Comparison of ENCODE assay signal across 8 mouse cellular contexts in genomic region chr12:19288271-19288890, GRCm38 (mm10).
DNase-seq lines count a peak whose midpoint lies in the region; ATAC-seq and TF ChIP-seq lines count a peak whose summit lies in the region.
"Not testable (repeated sequence)": the region's sequence is repeated elsewhere in the genome, so short reads cannot be mapped to it uniquely, and the experiment has no call there.

No protein-coding gene starts in this region.

- 10% methylated on average over 71 of the region's 75 CpGs for WGBS in embryonic facial prominence, embryonic 10.5 days
- WGBS in lung, embryonic 14.5 days, result 5% methylated on average over 71 of the region's 75 CpGs

- peak overlapping the region; percentile 38; the same call in 1 of the 2 replicates for H3K4me2 ChIP-seq in lung, embryonic 14.5 days

- H3K9me3 ChIP-seq in embryonic facial prominence, embryonic 10.5 days, result peaks cover 29% of the 10 kb centered on the region
- not testable (repeated sequence) for H3K9me3 ChIP-seq in lung, embryonic 14.5 days (ENCODE audit: low read depth, low read length)

- DNase-seq in T-cell, adult 2 months (ENCODE audit: low spot score), result peak; percentile 51
- DNase-seq in embryonic facial prominence, embryonic 10.5 days (ENCODE audit: low spot score), result peak; percentile 80
- peak; percentile 59 to 62 for DNase-seq in gastrocnemius, postnatal 4 days (ENCODE audit: low spot score in 2 of 2)
- DNase-seq in hindlimb bud, embryonic 11.5 days (ENCODE audit: extremely low spot score, low read depth, low spot score), result peak; percentile 8
- DNase-seq in layer of hippocampus, postnatal 36 days, result peak; percentile 67 to 71
- peak; percentile 72 for DNase-seq in lung, embryonic 14.5 days
- DNase-seq in ovary, adult 18-20 months (ENCODE audit: low spot score), result peak; percentile 64
- peak; percentile 5 to 14 for DNase-seq in thymus, adult 18-20 months

- H3K9ac ChIP-seq in lung, embryonic 14.5 days, result peak overlapping the region; percentile 40; the same call in 1 of the 2 replicates

- peak; percentile 80 for ATAC-seq in lung, embryonic 14.5 days (ENCODE audit: insufficient read depth)

- H3K27ac ChIP-seq in embryonic facial prominence, embryonic 10.5 days (replicated peaks), result peak overlapping the region; percentile 65
- H3K27ac ChIP-seq in lung, embryonic 14.5 days (ENCODE audit: low read depth), result not testable (repeated sequence)

- not testable (repeated sequence) for H3K36me3 ChIP-seq in embryonic facial prominence, embryonic 10.5 days (replicated peaks); lung, embryonic 14.5 days (ENCODE audit: insufficient read depth)

- H3K4me1 ChIP-seq in embryonic facial prominence, embryonic 10.5 days; lung, embryonic 14.5 days (ENCODE audit: insufficient read depth): not testable (repeated sequence)

- TF ChIP-seq CTCF in lung, embryonic 14.5 days (IDR thresholded peaks at IDR 0.05; ENCODE audit: low read depth), result not testable (repeated sequence)

- peak overlapping the region; percentile 56 for H3K4me3 ChIP-seq in embryonic facial prominence, embryonic 10.5 days
- peak overlapping the region; percentile 36 for H3K4me3 ChIP-seq in lung, embryonic 14.5 days (ENCODE audit: low read depth, low read length)

- H3K27me3 ChIP-seq in embryonic facial prominence, embryonic 10.5 days (replicated peaks; ENCODE audit: low read depth, poor library complexity, severe bottlenecking); lung, embryonic 14.5 days (ENCODE audit: insufficient read depth, low read length): not testable (repeated sequence)

Comparison
In these comparisons a context has a peak if more than half of its experiments do, and no peak if none do; other contexts are left out.
1. DNase-seq: peak in every context shown above with its lines; median percentile 80 in embryonic facial prominence, embryonic 10.5 days; 72 in lung, embryonic 14.5 days; 69 in layer of hippocampus, postnatal 36 days; 64 in ovary, adult 18-20 months; 60 in gastrocnemius, postnatal 4 days; 51 in T-cell, adult 2 months; 10 in thymus, adult 18-20 months; 8 in hindlimb bud, embryonic 11.5 days.